Mouse (Mus musculus) small intestine, adult 2 months (tissue): ENCODE results near the gene Itfg1.

Experiments used
- CTCF ChIP-seq: fragments of 200-500 bp; IDR thresholded peaks from 2 replicates; pipeline ENCODE4 v1.5.1; 2012; ENCODE audit warnings: low read depth, mild to moderate bottlenecking, control low read depth, inconsistent platforms, low read length, moderate library complexity, mixed read lengths; ENCODE audit not compliant: insufficient replicate concordance, insufficient read length; ENCODE audit errors: extremely low read depth
- POLR2A ChIP-seq: fragments of 200-500 bp; IDR thresholded peaks from 2 replicates; pipeline ENCODE4 v1.6.1; 2012; ENCODE audit warnings: low read depth, mild to moderate bottlenecking, control low read depth, inconsistent platforms, low read length, moderate library complexity

- TF ChIP-seq POLR2A (no peak), CTCF (no peak)
Observed at GRCm38 (mm10) chr8:85860612-85861011, 19.9 kb upstream of the Itfg1 start.
